Comparison of ENCODE assay signal across 29 mouse cellular contexts in genomic region chr6:121236386-121236785, GRCm38 (mm10). TPM values are rescaled to one million over a fixed set of nuclear protein-coding genes. Genes with fewer than 3 reads are reported as not detected.
"Had no signal": no experiment of that assay in that cellular context is flagged by ENCODE, and none has a peak within 500 bp of the region (broad histone marks: within the 10 kb centered on the region; RNA-seq: fewer than 3 reads in every experiment).

No protein-coding gene starts in this region.

- DNase-seq: left cerebral cortex, postnatal 4 days; liver; liver, embryonic 13.5 days; liver, postnatal 0 days; lung, adult 18-20 months; lung, adult 2 months; lung, embryonic 14.5 days; lung, postnatal 4 days; midbrain, embryonic 14.5 days had no signal

- H3K9me3 ChIP-seq: limb, embryonic 10.5 days; limb, embryonic 12.5 days; limb, embryonic 13.5 days; limb, embryonic 15.5 days; liver, embryonic 12.5 days; liver, embryonic 13.5 days; liver, embryonic 15.5 days; lung, embryonic 15.5 days; megakaryocyte, embryonic 14.5 days; midbrain, embryonic 10.5 days; midbrain, embryonic 12.5 days; midbrain, embryonic 13.5 days; midbrain, embryonic 15.5 days; neural tube, embryonic 12.5 days had no signal

- H3K9ac ChIP-seq: limb, embryonic 12.5 days; limb, embryonic 13.5 days; limb, embryonic 15.5 days; liver, embryonic 12.5 days; liver, embryonic 13.5 days; liver, embryonic 14.5 days; liver, embryonic 15.5 days; liver, postnatal 0 days; lung, embryonic 14.5 days; lung, embryonic 15.5 days; midbrain, embryonic 12.5 days; midbrain, embryonic 13.5 days; midbrain, embryonic 15.5 days; neural tube, embryonic 12.5 days had no signal

- H3K27ac ChIP-seq: left cerebral cortex, adult 2 months; limb, embryonic 10.5 days; limb, embryonic 12.5 days; limb, embryonic 13.5 days; limb, embryonic 15.5 days; liver, embryonic 12.5 days; liver, embryonic 13.5 days; liver, embryonic 14.5 days; liver, embryonic 15.5 days; lung, embryonic 15.5 days; macrophage; midbrain, embryonic 10.5 days; midbrain, embryonic 12.5 days; midbrain, embryonic 13.5 days; midbrain, embryonic 15.5 days; neural tube, embryonic 12.5 days had no signal

- ATAC-seq: liver, embryonic 12.5 days; liver, postnatal 0 days; midbrain, embryonic 13.5 days; midbrain, embryonic 15.5 days; midbrain, embryonic 16.5 days had no signal

- H3K36me3 ChIP-seq: limb, embryonic 10.5 days; limb, embryonic 12.5 days; limb, embryonic 13.5 days; limb, embryonic 15.5 days; liver, embryonic 12.5 days; liver, embryonic 13.5 days; liver, embryonic 15.5 days; lung, embryonic 15.5 days; midbrain, embryonic 10.5 days; midbrain, embryonic 12.5 days; midbrain, embryonic 13.5 days; midbrain, embryonic 15.5 days; neural tube, embryonic 12.5 days had no signal

- H3K4me2 ChIP-seq: limb, embryonic 12.5 days; limb, embryonic 13.5 days; limb, embryonic 15.5 days; liver, embryonic 11.5 days; liver, embryonic 12.5 days; liver, embryonic 13.5 days; liver, embryonic 15.5 days; lung, embryonic 14.5 days; lung, embryonic 15.5 days; midbrain, embryonic 11.5 days; midbrain, embryonic 12.5 days; midbrain, embryonic 13.5 days; midbrain, embryonic 15.5 days; neural tube, embryonic 12.5 days had no signal

- H3K4me1 ChIP-seq: limb, embryonic 12.5 days; limb, embryonic 13.5 days; limb, embryonic 15.5 days; lung, embryonic 15.5 days; midbrain, embryonic 10.5 days; midbrain, embryonic 12.5 days; midbrain, embryonic 13.5 days; midbrain, embryonic 15.5 days; neural tube, embryonic 12.5 days had no signal

- H3K27me3 ChIP-seq: limb, embryonic 12.5 days; limb, embryonic 13.5 days; liver, embryonic 12.5 days; liver, embryonic 13.5 days; liver, embryonic 15.5 days; lung, embryonic 15.5 days; megakaryocyte, embryonic 14.5 days; midbrain, embryonic 12.5 days; midbrain, embryonic 13.5 days; midbrain, embryonic 15.5 days; neural tube, embryonic 12.5 days had no signal

- H3K4me3 ChIP-seq: left cerebral cortex, adult 2 months; limb, embryonic 10.5 days; limb, embryonic 12.5 days; limb, embryonic 13.5 days; limb, embryonic 15.5 days; liver, embryonic 12.5 days; liver, embryonic 13.5 days; liver, embryonic 15.5 days; lung, embryonic 15.5 days; megakaryocyte, embryonic 14.5 days; midbrain, embryonic 10.5 days; midbrain, embryonic 12.5 days; midbrain, embryonic 13.5 days; midbrain, embryonic 15.5 days; myocyte; neural tube, embryonic 12.5 days had no signal

RNA-seq across cellular contexts. Expression of gene Tuba8, which starts 25.9 kb away (rescaled TPM):
- polyA plus RNA-seq: midbrain, embryonic 12.5 days; myocyte had no signal
